Mouse (Mus musculus): ENCODE measurements around the gene Capza2. TPM values are rescaled to one million over a fixed set of nuclear protein-coding genes. Genes with fewer than 3 reads are reported as not detected.

Capza2 gene
- 323 TPM for polyA plus RNA-seq (2017; shearing (Covaris generic))

GRCm38 (mm10) chr6:17635615-17636284 lies at the start of gene Capza2:
TSS of gene Capza2 (plus strand) at chr6:17636234.

DNA sequence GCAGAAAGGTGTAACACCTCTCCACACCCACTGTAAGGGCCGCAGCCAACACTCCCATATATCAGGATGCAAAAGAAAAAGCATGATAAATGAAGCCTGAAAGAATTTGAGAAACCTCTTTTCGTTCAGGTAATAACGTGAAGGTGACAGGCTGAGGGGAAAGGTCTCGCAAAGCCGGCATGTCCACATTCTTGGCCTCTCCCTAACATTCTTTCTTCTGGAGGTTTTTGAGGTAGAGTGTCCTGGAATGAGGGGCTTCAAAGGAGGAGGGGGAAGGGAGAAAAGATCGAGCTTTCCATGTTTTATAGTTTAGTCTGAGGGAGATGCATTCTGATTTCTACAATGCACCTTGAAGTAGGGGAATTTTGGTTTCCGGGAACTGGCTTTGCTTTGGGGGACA lies 56.6 kb downstream of the Capza2 start, which contains the start of gene St7:
St7 (plus strand) TSS at position 287 of the 400 bp plus-strand sequence.

Other genes with a start within 250 kb of the Capza2 start
- gene Met, start 172.4 kb upstream of the Capza2 start, polyA plus RNA-seq (2017; shearing (Covaris generic)): not detected
- gene St7, start 56.7 kb downstream of the Capza2 start, polyA plus RNA-seq (2017; shearing (Covaris generic)): 2.1 TPM